8 mouse cellular contexts compared by ENCODE assay signal in genomic region chr7:30090092-30090969, GRCm38 (mm10). TPM values are rescaled to one million over a fixed set of nuclear protein-coding genes. Genes with fewer than 3 reads are reported as not detected.
DNase-seq lines count a peak whose midpoint lies in the region; ATAC-seq and TF ChIP-seq lines count a peak whose summit lies in the region.

Gm26920 (minus strand) TSS chr7:30090410.
Zfp566 (minus strand) TSS chr7:30090527.

- TF ChIP-seq CTCF in G1E (IDR thresholded peaks at IDR 0.05; ENCODE audit: low read depth, low read length): no peak
- no peak for TF ChIP-seq CTCF in layer of hippocampus, adult 2 months (conservative IDR thresholded peaks at IDR 0.05)
- TF ChIP-seq CTCF in lung, embryonic 14.5 days (IDR thresholded peaks at IDR 0.05; ENCODE audit: low read depth): no peak
- TF ChIP-seq CTCF in olfactory bulb, adult 2 months (IDR thresholded peaks at IDR 0.05; ENCODE audit: insufficient read depth, low read depth, low read length): no peak
- no peak for TF ChIP-seq CTCF in thymus, adult 2 months (IDR thresholded peaks at IDR 0.05; ENCODE audit: borderline replicate concordance, control insufficient read depth, extremely low read depth, insufficient read depth, low read length, poor library complexity)

- H3K4me3 ChIP-seq in G1E (ENCODE audit: low read depth, low read length): peak within 1 kb of the TSS; percentile 84
- peak within 1 kb of the TSS; percentile 64 for H3K4me3 ChIP-seq in forebrain, embryonic 16.5 days (replicated peaks; ENCODE audit: low read length)
- peak within 1 kb of the TSS; percentile 83 for H3K4me3 ChIP-seq in layer of hippocampus, adult 2 months
- H3K4me3 ChIP-seq in lung, embryonic 14.5 days (ENCODE audit: low read depth, low read length): peak within 1 kb of the TSS; percentile 62
- H3K4me3 ChIP-seq in olfactory bulb, adult 2 months (ENCODE audit: insufficient read depth, low read depth, low read length): peak within 1 kb of the TSS; percentile 69
- peak within 1 kb of the TSS; percentile 55 for H3K4me3 ChIP-seq in thymus, adult 2 months (ENCODE audit: control insufficient read depth, insufficient read depth, low read length)

- H3K27ac ChIP-seq in forebrain, embryonic 16.5 days (ENCODE audit: low read length): peak within 1 kb of the TSS; percentile 77
- H3K27ac ChIP-seq in layer of hippocampus, adult 2 months: peak within 1 kb of the TSS; percentile 92
- peak within 1 kb of the TSS; percentile 78 for H3K27ac ChIP-seq in lung, embryonic 14.5 days (ENCODE audit: low read depth)
- peak within 1 kb of the TSS; percentile 70 for H3K27ac ChIP-seq in olfactory bulb, adult 2 months (ENCODE audit: insufficient read depth, low read depth, low read length)
- peak within 1 kb of the TSS; percentile 1; the same call in 1 of the 2 replicates for H3K27ac ChIP-seq in thymus, adult 2 months (ENCODE audit: control insufficient read depth, insufficient read depth, low read length)

- peak; percentile 93 for ATAC-seq in G1E (ENCODE audit: extremely low read depth, insufficient number of reproducible peaks, low FRiP score, poor library complexity, severe bottlenecking)
- peak; percentile 91 for ATAC-seq in forebrain, embryonic 16.5 days
- ATAC-seq in lung, embryonic 14.5 days (ENCODE audit: insufficient read depth): peak; percentile 90

- peak within 1 kb of the TSS; percentile 59 for H3K9ac ChIP-seq in forebrain, embryonic 16.5 days (replicated peaks; ENCODE audit: low read depth, low read length)
- peak within 1 kb of the TSS; percentile 69 for H3K9ac ChIP-seq in lung, embryonic 14.5 days

- peaks cover 22% of the 10 kb centered on the region for H3K36me3 ChIP-seq in G1E (replicated peaks)
- H3K36me3 ChIP-seq in forebrain, embryonic 16.5 days (ENCODE audit: control insufficient read depth, insufficient read depth): peaks cover 13% of the 10 kb centered on the region
- peaks cover 16% of the 10 kb centered on the region for H3K36me3 ChIP-seq in lung, embryonic 14.5 days (ENCODE audit: insufficient read depth)
- no peaks in the 10 kb centered on the region for H3K36me3 ChIP-seq in thymus, adult 2 months (ENCODE audit: control insufficient read depth, insufficient read depth, low read length)

- H3K27me3 ChIP-seq in G1E (ENCODE audit: insufficient read depth, low read length): no peaks in the 10 kb centered on the region
- H3K27me3 ChIP-seq in forebrain, embryonic 16.5 days (replicated peaks; ENCODE audit: control insufficient read depth, insufficient read depth, low read length): no peaks in the 10 kb centered on the region
- no peaks in the 10 kb centered on the region for H3K27me3 ChIP-seq in lung, embryonic 14.5 days (ENCODE audit: insufficient read depth, low read length)
- no peaks in the 10 kb centered on the region for H3K27me3 ChIP-seq in thymus, adult 2 months (ENCODE audit: control insufficient read depth, insufficient read depth, low read length)

- whole genome bisulfite sequencing in forebrain, embryonic 16.5 days: under 1% methylated on average over 40 of the region's 40 CpGs
- WGBS in lung, embryonic 14.5 days: under 1% methylated on average over 40 of the region's 40 CpGs
- WGBS in olfactory bulb, adult 2 months: under 1% methylated on average over 40 of the region's 40 CpGs
- WGBS in thymus, adult 2 months: under 1% methylated on average over 40 of the region's 40 CpGs

- TF ChIP-seq POLR2A in olfactory bulb, adult 2 months (IDR thresholded peaks at IDR 0.05; ENCODE audit: insufficient read depth, low read depth, low read length): peak; percentile 76
- TF ChIP-seq POLR2A in thymus, adult 2 months (IDR thresholded peaks at IDR 0.05; ENCODE audit: control insufficient read depth, extremely low read depth, insufficient read depth, low read length, poor library complexity): peak; percentile 67

- H3K4me2 ChIP-seq in forebrain, embryonic 16.5 days (ENCODE audit: low read length): peak within 1 kb of the TSS; percentile 86
- H3K4me2 ChIP-seq in lung, embryonic 14.5 days: peak within 1 kb of the TSS; percentile 76

- DNase-seq in G1E (ENCODE audit: low spot score): peak; percentile 89
- peak; percentile 95 to 97 for DNase-seq in cerebellum, adult 18-20 months
- peak; percentile 95 to 96 for DNase-seq in heart, postnatal 36 days
- DNase-seq in layer of hippocampus, adult 2 months (ENCODE audit: low spot score in 2 of 2): peak; percentile 96 to 97
- DNase-seq in lung, embryonic 14.5 days: peak; percentile 100
- DNase-seq in thymus, adult 2 months: peak; percentile 95

- intact Hi-C loops in heart, postnatal 36 days (cut with DNase I): loop anchor here (5.0 kb wide), 1 partner anchor 78 kb away; no protein-coding TSS in a partner anchor

- H3K9me3 ChIP-seq in G1E (replicated peaks): no peaks in the 10 kb centered on the region
- no peaks in the 10 kb centered on the region for H3K9me3 ChIP-seq in forebrain, embryonic 16.5 days (ENCODE audit: control insufficient read depth, low read length)
- H3K9me3 ChIP-seq in lung, embryonic 14.5 days (ENCODE audit: low read depth, low read length): no peaks in the 10 kb centered on the region

- H3K4me1 ChIP-seq in G1E (ENCODE audit: insufficient read depth, low read depth, low read length): peaks cover 46% of the 10 kb centered on the region
- peaks cover 30% of the 10 kb centered on the region for H3K4me1 ChIP-seq in forebrain, embryonic 16.5 days (replicated peaks; ENCODE audit: control insufficient read depth, insufficient read depth, low read length)
- 0 out of 2 replicates have a peak, but pooled peaks cover 4% of the 10 kb centered on the region for H3K4me1 ChIP-seq in lung, embryonic 14.5 days (ENCODE audit: insufficient read depth)
- peaks cover 10% of the 10 kb centered on the region for H3K4me1 ChIP-seq in olfactory bulb, adult 2 months (ENCODE audit: control insufficient read depth, insufficient read depth, low read length)
- H3K4me1 ChIP-seq in thymus, adult 2 months (replicated peaks; ENCODE audit: control insufficient read depth, insufficient read depth, low read length): peaks cover 12% of the 10 kb centered on the region

RNA-seq across cellular contexts. Expression of gene Gm26920, which starts in this region (rescaled TPM):
- total RNA-seq in G1E (2014; fragmentation: Nextera tagmentation) (0.90 TPM in 1 of 2 replicates, not detected in the other), G1E (2017) (not detected in 2 replicates)
- not detected in 2 replicates for polyA plus RNA-seq in G1E (2012)
- 2.5 and 3.3 TPM in 2 replicates for polyA plus RNA-seq in forebrain, embryonic 16.5 days (2015; fragmentation: Nextera tagmentation; extraction: Ambion mirVana)
- not detected for total RNA-seq in heart, postnatal 36 days (2021)
- total RNA-seq in layer of hippocampus, adult 2 months (2021): not detected
- polyA plus RNA-seq in lung, embryonic 14.5 days (2014; fragmentation: Nextera tagmentation; extraction: Ambion mirVana): 1.7 and 2.0 TPM in 2 replicates
- polyA plus RNA-seq in olfactory bulb, adult 2 months (2012; ENCODE audit: insufficient read depth, insufficient read length, low replicate concordance, missing spikeins): not detected in 2 replicates
- polyA plus RNA-seq in thymus, adult 2 months (2012; rRNA removed): not detected in 2 replicates

RNA-seq across cellular contexts. Expression of gene Zfp566, which starts in this region (rescaled TPM):
- total RNA-seq in G1E (2014; fragmentation: Nextera tagmentation) (5.6 and 7.5 TPM in 2 replicates), G1E (2017) (2.0 and 2.8 TPM in 2 replicates)
- 1.8 TPM in 2 replicates for polyA plus RNA-seq in G1E (2012)
- polyA plus RNA-seq in forebrain, embryonic 16.5 days (2015; fragmentation: Nextera tagmentation; extraction: Ambion mirVana): 20.6 and 22.1 TPM in 2 replicates
- 1 to 10 TPM; 1.8 to 2.7 TPM for total RNA-seq in heart, postnatal 36 days (2021)
- 1 to 10 TPM; 4.3 to 8.2 TPM for total RNA-seq in layer of hippocampus, adult 2 months (2021)
- 10.3 and 10.9 TPM in 2 replicates for polyA plus RNA-seq in lung, embryonic 14.5 days (2014; fragmentation: Nextera tagmentation; extraction: Ambion mirVana)
- polyA plus RNA-seq in olfactory bulb, adult 2 months (2012; ENCODE audit: insufficient read depth, insufficient read length, low replicate concordance, missing spikeins): not detected in 2 replicates
- polyA plus RNA-seq in thymus, adult 2 months (2012; rRNA removed): 4.4 and 6.8 TPM in 2 replicates

Comparison
In these comparisons a context has a peak if more than half of its experiments do, and no peak if none do; other contexts are left out.
1. Peak in every context shown above with its lines: DNase-seq, ATAC-seq, H3K4me3 ChIP-seq and H3K27ac ChIP-seq.
2. H3K27ac ChIP-seq: peak in every context shown above with its lines; median percentile 92 in layer of hippocampus, adult 2 months; 78 in lung, embryonic 14.5 days; 77 in forebrain, embryonic 16.5 days; 70 in olfactory bulb, adult 2 months; 1 in thymus, adult 2 months.